Mouse (Mus musculus) lung, postnatal 0 days (tissue): ENCODE measurements at regions not wholly inside any gene's neighbourhood (a gene's known extent, or its start where the extent isn't known, plus 50 kb on each side); places are given as distances from the start of the nearest gene placed in this dataset.

ENCODE experiments used
- CTCF ChIP-seq: IDR thresholded peaks from 2 replicates; pipeline ENCODE4 v1.5.1; 2016; ENCODE audit warnings: antibody characterized with exemption, mild to moderate bottlenecking
- EP300 ChIP-seq: IDR thresholded peaks from 2 replicates; pipeline ENCODE4 v1.6.1; 2016; ENCODE audit warnings: antibody characterized with exemption, mild to moderate bottlenecking, control low read depth

- TF ChIP-seq EP300 (no peak), CTCF (no peak)
Observed at GRCm38 (mm10) chr4:84766708-84767425, 91.8 kb upstream of the Bnc2 start.
